Mouse (Mus musculus) hindbrain, postnatal 0 days (tissue): ENCODE measurements at regions not wholly inside any gene's neighbourhood (a gene's known extent, or its start where the extent isn't known, plus 50 kb on each side); places are given as distances from the start of the nearest gene placed in this dataset.
"Not testable (repeated sequence)": the region's sequence is repeated elsewhere in the genome, so short reads cannot be mapped to it uniquely, and the experiment has no call there.

Experiments used
- ATAC-seq: fragments of 200-750 bp; cut with Nextera tagmentation; 2 replicates; pipeline ENCODE4 v1.8.0; 2017; ENCODE audit warnings: mild to moderate bottlenecking, moderate TSS enrichment, moderate library complexity
- DNase-seq: peaks from one replicate; pipeline ENCODE4 v3.0.0-alpha.2; 2015; ENCODE audit warnings: low spot score
- H3K27ac ChIP-seq: fragments of 300-500 bp; sonication (generic); 2 replicates; pipeline ENCODE4 v1.5.1; 2014; ENCODE audit warnings: mild to moderate bottlenecking
- H3K27me3 ChIP-seq: fragments of 300-500 bp; sonication (generic); 2 replicates; pipeline ENCODE4 v1.6.1; 2014; ENCODE audit warnings: low read length, mixed read lengths; ENCODE audit not compliant: insufficient read depth
- H3K36me3 ChIP-seq: fragments of 300-500 bp; sonication (generic); 2 replicates; pipeline ENCODE4 v1.6.1; 2014; ENCODE audit warnings: low read length, mixed read lengths; ENCODE audit not compliant: insufficient read depth
- H3K4me1 ChIP-seq: fragments of 300-500 bp; sonication (generic); 2 replicates; pipeline ENCODE4 v1.6.1; 2014; ENCODE audit warnings: antibody characterized with exemption, low read length, mixed read lengths; ENCODE audit not compliant: insufficient read depth
- H3K4me2 ChIP-seq: fragments of 300-500 bp; sonication (generic); 2 replicates; pipeline ENCODE4 v1.6.1; 2014; ENCODE audit warnings: low read depth, mild to moderate bottlenecking, low read length, moderate library complexity, mixed read lengths
- H3K4me3 ChIP-seq: fragments of 300-500 bp; sonication (generic); 2 replicates; pipeline ENCODE4 v1.5.1; 2014; ENCODE audit warnings: low read length
- H3K9ac ChIP-seq: fragments of 300-500 bp; sonication (generic); replicated peaks from 2 replicates; pipeline ENCODE4 v1.6.1; 2014; ENCODE audit warnings: mild to moderate bottlenecking, low read length, moderate library complexity, mixed read lengths
- H3K9me3 ChIP-seq: fragments of 300-500 bp; sonication (generic); 2 replicates; pipeline ENCODE4 v1.6.1; 2016; ENCODE audit warnings: low read length, mixed read lengths
- CTCF ChIP-seq: IDR thresholded peaks from 2 replicates; pipeline ENCODE4 v1.5.1; 2016; ENCODE audit warnings: antibody characterized with exemption, control low read depth, low read depth
- WGBS: fragments of 180-500 bp; shearing (Covaris S2); extraction: QIAGEN DNeasy Blood & Tissue Kit; methylation state at CpG from one replicate; pipeline ENCODE4 v1.1.7; 2014; 5-methylcytosine and 5-hydroxymethylcytosine counted together

DNA sequence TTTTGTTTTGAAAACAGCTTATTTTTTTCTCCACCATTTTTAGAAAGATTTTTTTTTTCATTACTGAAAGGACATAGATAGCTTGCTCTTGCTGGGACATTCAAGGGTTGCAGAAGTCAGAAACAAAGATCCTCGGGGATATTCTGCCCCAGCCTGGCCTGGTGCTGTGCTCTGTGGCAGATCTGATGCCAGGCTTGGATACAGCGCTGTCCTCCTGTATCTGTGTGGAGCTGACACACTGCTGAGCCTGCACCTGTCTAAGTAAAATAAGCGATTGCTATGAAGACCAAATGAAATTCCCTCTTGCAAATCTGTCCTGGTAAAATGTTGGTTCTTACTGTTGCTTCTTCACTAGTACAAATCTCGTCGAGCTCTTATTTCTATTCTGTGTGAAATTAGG is 226.4 kb upstream of the 1700012A03Rik start:
- Histone ChIP-seq H3K9ac (no peak overlapping the region), H3K27ac (no peak overlapping the region), H3K9me3 (no peaks in the 10 kb centered on the region), H3K36me3 (no peaks in the 10 kb centered on the region), H3K4me3 (no peak overlapping the region), H3K4me2 (no peak overlapping the region), H3K27me3 (no peaks in the 10 kb centered on the region), H3K4me1 (peaks cover 5% of the 10 kb centered on the region; the same call in 1 of the 2 replicates)
- ATAC-seq, result no peak
- 69% methylated on average over 5 of the region's 5 CpGs for WGBS
- no peak for TF ChIP-seq CTCF
- DNase-seq, result no peak

- 0 out of 2 replicates have a peak, but pooled peaks have one; percentile 29 for ATAC-seq
- DNase-seq, result peak; percentile 50
- 69% methylated on average over 9 of the region's 9 CpGs for WGBS
- no peak overlapping the region for H3K4me2 ChIP-seq
- H3K9me3 ChIP-seq, result no peaks in the 10 kb centered on the region
- H3K4me1 ChIP-seq, result peaks cover 5% of the 10 kb centered on the region; the same call in 1 of the 2 replicates
- no peak overlapping the region for H3K4me3 ChIP-seq
- TF ChIP-seq CTCF, result no peak
- no peak overlapping the region for H3K27ac ChIP-seq
- no peaks in the 10 kb centered on the region for H3K36me3 ChIP-seq
- no peak overlapping the region for H3K9ac ChIP-seq
- no peaks in the 10 kb centered on the region for H3K27me3 ChIP-seq
Measured at GRCm38 (mm10) chr6:31822186-31823085, 227.6 kb upstream of the 1700012A03Rik start.

DNA sequence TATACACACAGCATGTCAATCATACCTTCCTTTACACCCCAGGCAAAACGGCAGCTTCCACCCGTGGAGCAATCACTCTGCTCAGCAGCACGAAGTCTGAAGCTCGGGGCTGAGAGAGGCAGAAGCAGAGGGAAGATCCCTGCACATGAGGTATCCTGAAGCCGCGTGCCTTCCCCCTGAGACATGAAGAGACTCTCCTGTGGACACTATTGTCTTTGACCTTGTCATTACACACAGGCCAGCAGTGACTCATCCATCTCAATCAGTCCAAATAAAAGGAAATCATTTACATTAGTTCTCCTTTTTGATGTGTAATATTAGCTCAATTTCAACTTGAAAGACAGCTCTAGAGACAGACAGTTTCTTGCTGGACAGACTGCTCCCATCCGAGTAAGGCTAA is 228.4 kb upstream of the 1700012A03Rik start:
- 42% methylated on average over 7 of the region's 7 CpGs for WGBS
- no peak overlapping the region for H3K27ac ChIP-seq
- no peak for TF ChIP-seq CTCF
- H3K36me3 ChIP-seq, result no peaks in the 10 kb centered on the region
- H3K9me3 ChIP-seq, result no peaks in the 10 kb centered on the region
- no peak overlapping the region for H3K4me3 ChIP-seq
- H3K4me2 ChIP-seq, result no peak overlapping the region
- no peaks in the 10 kb centered on the region for H3K27me3 ChIP-seq
- H3K9ac ChIP-seq, result no peak overlapping the region
- peaks cover 5% of the 10 kb centered on the region; the same call in 1 of the 2 replicates for H3K4me1 ChIP-seq
- DNase-seq, result no peak
- ATAC-seq, result no peak

DNA sequence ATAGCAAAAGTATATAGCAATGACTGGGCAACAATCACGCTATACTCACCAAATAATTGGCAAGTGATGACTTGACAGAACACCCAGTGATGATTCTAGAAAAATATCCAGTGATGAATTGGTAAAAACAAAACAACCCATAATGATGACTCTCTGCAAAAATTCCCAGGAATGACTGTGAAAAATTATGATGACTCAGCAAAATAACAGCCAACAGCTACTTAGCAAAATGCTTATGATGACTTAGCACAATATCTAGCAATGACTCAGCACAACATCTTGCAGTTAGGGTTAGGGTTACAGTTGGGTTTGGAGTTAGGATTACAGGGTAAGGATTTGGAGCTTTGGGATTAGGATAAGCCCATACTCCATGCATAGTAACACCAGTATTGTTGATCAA is 232.4 kb upstream of the 1700012A03Rik start:
- ATAC-seq (no peak), DNase-seq (no peak)
- peaks cover 5% of the 10 kb centered on the region; the same call in 1 of the 2 replicates for H3K4me1 ChIP-seq
- H3K4me2 ChIP-seq, result no peak overlapping the region
- H3K27ac ChIP-seq, result no peak overlapping the region
- TF ChIP-seq CTCF, result no peak
- H3K27me3 ChIP-seq, result no peaks in the 10 kb centered on the region
- 95% methylated on average over 1 of the region's 1 CpGs for WGBS
- H3K9me3 ChIP-seq, result no peaks in the 10 kb centered on the region
- H3K9ac ChIP-seq, result no peak overlapping the region
- no peaks in the 10 kb centered on the region for H3K36me3 ChIP-seq
- H3K4me3 ChIP-seq, result no peak overlapping the region

DNA sequence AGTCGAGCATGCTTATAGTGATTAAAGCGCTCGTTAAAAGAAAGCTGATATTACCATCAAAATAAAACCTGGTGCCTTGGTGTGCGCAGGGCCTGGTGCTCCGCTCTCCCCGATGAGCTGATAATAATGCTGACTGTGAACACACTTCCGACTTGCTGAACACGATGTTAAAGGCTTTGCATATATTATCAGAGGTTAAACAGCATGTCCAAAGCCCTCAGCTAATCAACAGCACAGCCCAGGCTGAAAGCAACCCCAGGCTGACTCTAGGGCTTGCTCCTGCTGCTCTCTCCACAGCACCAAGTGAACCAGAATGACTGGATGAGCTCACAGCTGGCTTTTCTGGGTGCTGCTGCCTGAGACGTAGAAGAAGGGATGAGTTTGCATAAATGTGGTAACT is 238.2 kb upstream of the 1700012A03Rik start:
- no peaks in the 10 kb centered on the region for H3K4me1 ChIP-seq
- no peak overlapping the region for H3K27ac ChIP-seq
- ATAC-seq (no peak), DNase-seq (no peak)
- no peaks in the 10 kb centered on the region for H3K36me3 ChIP-seq
- no peak overlapping the region for H3K4me3 ChIP-seq
- no peak overlapping the region for H3K4me2 ChIP-seq
- no peak for TF ChIP-seq CTCF
- 40% methylated on average over 9 of the region's 9 CpGs for WGBS
- H3K9me3 ChIP-seq, result no peaks in the 10 kb centered on the region
- no peaks in the 10 kb centered on the region for H3K27me3 ChIP-seq
- no peak overlapping the region for H3K9ac ChIP-seq

- Histone ChIP-seq H3K9ac (no peak overlapping the region), H3K4me2 (no peak overlapping the region), H3K4me1 (no peaks in the 10 kb centered on the region), H3K27me3 (no peaks in the 10 kb centered on the region), H3K36me3 (no peaks in the 10 kb centered on the region), H3K9me3 (no peaks in the 10 kb centered on the region), H3K4me3 (no peak overlapping the region), H3K27ac (no peak overlapping the region)
- ATAC-seq, result no peak
- WGBS, result 55% methylated on average over 10 of the region's 10 CpGs
- no peak for TF ChIP-seq CTCF
- DNase-seq, result no peak
Measured at GRCm38 (mm10) chr6:31810602-31811512, 239.2 kb upstream of the 1700012A03Rik start.

- not testable (repeated sequence) for H3K9ac ChIP-seq, H3K27me3 ChIP-seq, H3K27ac ChIP-seq, DNase-seq, H3K4me3 ChIP-seq, H3K9me3 ChIP-seq, H3K4me1 ChIP-seq, H3K4me2 ChIP-seq, ATAC-seq, H3K36me3 ChIP-seq
- 78% methylated on average over 5 of the region's 10 CpGs for WGBS
Measured at GRCm38 (mm10) chr6:31804468-31804867, 240.7 kb upstream of the Podxl start.

DNA sequence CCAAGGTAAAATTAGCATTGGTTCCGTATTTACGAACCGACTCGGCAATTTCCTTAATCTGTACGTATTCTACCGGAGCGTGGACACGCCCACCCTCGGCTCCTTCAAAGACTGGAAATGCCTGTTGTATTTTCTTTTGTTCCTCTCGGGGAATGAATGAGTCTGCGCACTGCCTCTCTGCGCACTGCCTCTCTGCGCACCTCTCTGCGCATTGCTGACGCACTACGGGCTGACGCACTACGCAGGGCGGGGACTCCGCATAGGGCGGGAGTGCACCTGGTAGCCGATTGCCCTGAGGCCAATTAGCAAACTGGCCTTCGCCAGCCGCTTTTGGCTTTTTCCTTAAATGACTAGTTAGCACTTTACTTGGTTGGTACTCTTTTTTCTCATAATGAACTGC is 239.4 kb upstream of the Podxl start:
- H3K9ac ChIP-seq, DNase-seq, H3K36me3 ChIP-seq, H3K9me3 ChIP-seq, H3K27ac ChIP-seq, H3K27me3 ChIP-seq, H3K4me1 ChIP-seq, H3K4me2 ChIP-seq, H3K4me3 ChIP-seq, ATAC-seq: not testable (repeated sequence)
- 67% methylated on average over 7 of the region's 24 CpGs for WGBS
